Mouse (Mus musculus): ENCODE results near the gene Cdk9. TPM values are rescaled to one million over a fixed set of nuclear protein-coding genes. Genes with fewer than 3 reads are reported as not detected.

The Cdk9 gene
- polyA plus RNA-seq, 1 experiment from 2014 or later: 83.8 TPM

GRCm38 (mm10) chr2:32718761-32719160, 5.9 kb upstream of the Cdk9 start:
- H3K27ac ChIP-seq (ENCODE audit: low read depth): no peak overlapping the region
- no peak overlapping the region for H3K9ac ChIP-seq (ENCODE audit: low read length)
- no peak for DNase-seq (ENCODE audit: low spot score)
- no peaks in the 10 kb centered on the region for H3K27me3 ChIP-seq (replicated peaks; ENCODE audit: control insufficient read depth, insufficient read depth, low read length)
- H3K4me2 ChIP-seq (ENCODE audit: low read length): no peak overlapping the region
- 48% methylated on average over 9 of the region's 9 CpGs for WGBS
- no peaks in the 10 kb centered on the region for H3K9me3 ChIP-seq (ENCODE audit: control insufficient read depth, low read length)
- H3K36me3 ChIP-seq (ENCODE audit: control insufficient read depth, insufficient read depth, low read length): no peaks in the 10 kb centered on the region
- peaks cover 31% of the 10 kb centered on the region for H3K4me1 ChIP-seq (replicated peaks; ENCODE audit: control insufficient read depth, insufficient read depth, low read length)
- no peak; the same call in 1 of the 2 replicates for ATAC-seq (replicated peaks; ENCODE audit: low FRiP score, low TSS enrichment, low read depth)
- H3K4me3 ChIP-seq (ENCODE audit: low read depth, low read length): no peak overlapping the region

DNA sequence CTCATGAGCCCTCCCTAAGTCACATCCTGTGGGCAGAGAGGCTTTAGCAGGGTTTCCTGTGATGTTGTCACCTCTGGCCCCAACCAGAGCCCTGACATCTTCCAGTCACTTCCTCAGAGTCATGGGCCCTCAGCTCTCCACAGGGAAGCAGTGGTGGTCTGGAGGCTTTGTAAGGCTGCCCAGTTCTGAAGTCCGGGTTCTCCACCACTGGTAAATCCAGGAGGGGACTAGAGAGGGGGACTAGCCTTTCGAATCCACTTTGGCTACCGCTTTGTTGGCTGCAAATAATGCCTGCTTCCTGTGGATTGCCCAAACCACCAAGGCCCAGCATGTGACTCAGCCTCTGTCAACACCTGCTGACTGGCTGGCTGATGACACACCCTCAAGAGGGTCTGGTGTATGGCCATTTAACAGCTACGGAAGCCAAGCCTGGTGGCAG, 2.1 kb upstream of the Cdk9 start:
- H3K4me2 ChIP-seq (ENCODE audit: low read length): no peak overlapping the region
- no peaks in the 10 kb centered on the region for H3K9me3 ChIP-seq (ENCODE audit: control insufficient read depth, low read length)
- 39% methylated on average over 4 of the region's 4 CpGs for WGBS
- peaks cover 12% of the 10 kb centered on the region for H3K36me3 ChIP-seq (ENCODE audit: control insufficient read depth, insufficient read depth, low read length)
- DNase-seq (ENCODE audit: low spot score) (no peak), ATAC-seq (replicated peaks; ENCODE audit: low FRiP score, low TSS enrichment, low read depth) (no peak)
- H3K4me3 ChIP-seq (ENCODE audit: low read depth, low read length): no peak overlapping the region
- H3K4me1 ChIP-seq (replicated peaks; ENCODE audit: control insufficient read depth, insufficient read depth, low read length): peaks cover 23% of the 10 kb centered on the region
- no peaks in the 10 kb centered on the region for H3K27me3 ChIP-seq (replicated peaks; ENCODE audit: control insufficient read depth, insufficient read depth, low read length)
- H3K27ac ChIP-seq (ENCODE audit: low read depth): peak overlapping the region; percentile 60; the same call in 1 of the 2 replicates
- no peak overlapping the region for H3K9ac ChIP-seq (ENCODE audit: low read length)

DNA sequence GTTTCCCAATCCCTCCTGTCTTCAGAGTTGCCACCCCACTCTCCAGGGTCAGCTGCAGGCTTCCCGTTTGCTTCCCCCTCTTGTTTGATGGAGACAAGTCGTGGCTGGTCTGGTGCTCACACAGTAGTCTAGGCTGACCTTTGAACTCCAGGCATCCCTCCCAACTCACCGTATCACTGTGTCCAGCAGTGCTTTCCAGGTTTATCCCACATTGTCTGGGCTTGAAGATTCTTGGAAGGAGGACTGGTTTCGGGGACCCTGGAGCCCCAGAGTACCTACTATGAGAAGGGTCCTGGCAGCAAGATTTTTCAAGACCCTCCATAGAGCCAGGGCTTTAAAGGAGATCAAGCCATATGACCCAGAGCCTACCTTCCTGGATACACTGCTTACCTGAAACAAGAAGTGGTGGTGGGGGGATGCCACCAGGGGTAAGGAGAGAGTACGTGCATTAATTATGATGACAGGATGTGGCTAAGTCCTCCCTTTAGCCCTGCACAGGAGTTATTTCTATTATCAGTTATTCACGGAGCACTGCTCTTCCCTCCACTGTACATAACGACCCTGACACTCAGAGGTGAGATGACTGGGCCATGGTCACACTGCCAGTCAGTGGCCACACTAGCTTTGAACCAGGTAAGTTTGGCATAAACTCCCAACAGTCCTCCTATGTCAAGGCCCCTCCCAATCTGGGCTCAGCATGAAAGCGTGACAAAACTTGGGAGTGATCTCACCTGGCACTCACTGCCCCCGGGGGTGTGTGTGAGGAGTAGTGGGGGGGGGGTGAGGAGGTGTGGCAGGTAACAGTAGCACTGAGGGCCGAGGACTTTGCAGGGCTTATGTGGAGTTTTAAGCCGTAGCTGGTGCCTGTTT, 1.5 kb upstream of the Cdk9 start:
- Histone ChIP-seq H3K27ac (ENCODE audit: low read depth) (peak overlapping the region; percentile 94; the same call in 1 of the 2 replicates), H3K4me2 (ENCODE audit: low read length) (peak overlapping the region; percentile 53; the same call in 1 of the 2 replicates), H3K36me3 (ENCODE audit: control insufficient read depth, insufficient read depth, low read length) (peaks cover 18% of the 10 kb centered on the region), H3K4me1 (replicated peaks; ENCODE audit: control insufficient read depth, insufficient read depth, low read length) (peaks cover 23% of the 10 kb centered on the region), H3K4me3 (ENCODE audit: low read depth, low read length) (0 out of 2 replicates have a peak overlapping the region, but pooled peaks have one; percentile 92), H3K9me3 (ENCODE audit: control insufficient read depth, low read length) (no peaks in the 10 kb centered on the region), H3K27me3 (replicated peaks; ENCODE audit: control insufficient read depth, insufficient read depth, low read length) (no peaks in the 10 kb centered on the region), H3K9ac (ENCODE audit: low read length) (no peak overlapping the region)
- ATAC-seq (replicated peaks; ENCODE audit: low FRiP score, low TSS enrichment, low read depth) (no peak), DNase-seq (ENCODE audit: low spot score) (no peak)
- 47% methylated on average over 11 of the region's 11 CpGs for WGBS

GRCm38 (mm10) chr2:32712586-32712933, 316 bp downstream of the Cdk9 start:
- Histone ChIP-seq H3K4me1 (replicated peaks; ENCODE audit: control insufficient read depth, insufficient read depth, low read length) (peaks cover 23% of the 10 kb centered on the region), H3K9ac (ENCODE audit: low read length) (peak overlapping the region; percentile 68), H3K4me2 (ENCODE audit: low read length) (peak overlapping the region; percentile 54), H3K27ac (ENCODE audit: low read depth) (peak overlapping the region; percentile 94), H3K36me3 (ENCODE audit: control insufficient read depth, insufficient read depth, low read length) (peaks cover 36% of the 10 kb centered on the region), H3K4me3 (ENCODE audit: low read depth, low read length) (peak overlapping the region; percentile 92), H3K9me3 (ENCODE audit: control insufficient read depth, low read length) (no peaks in the 10 kb centered on the region), H3K27me3 (replicated peaks; ENCODE audit: control insufficient read depth, insufficient read depth, low read length) (no peaks in the 10 kb centered on the region)
- WGBS: under 1% methylated on average over 32 of the region's 44 CpGs
- ATAC-seq (replicated peaks; ENCODE audit: low FRiP score, low TSS enrichment, low read depth) (peak; percentile 87), DNase-seq (ENCODE audit: low spot score) (peak; percentile 97)

GRCm38 (mm10) chr2:32712108-32712551, 746 bp downstream of the Cdk9 start:
- Histone ChIP-seq H3K4me3 (ENCODE audit: low read depth, low read length) (peak overlapping the region; percentile 92), H3K4me2 (ENCODE audit: low read length) (peak overlapping the region; percentile 54), H3K36me3 (ENCODE audit: control insufficient read depth, insufficient read depth, low read length) (peaks cover 41% of the 10 kb centered on the region), H3K9ac (ENCODE audit: low read length) (peak overlapping the region; percentile 68), H3K27ac (ENCODE audit: low read depth) (peak overlapping the region; percentile 94), H3K27me3 (replicated peaks; ENCODE audit: control insufficient read depth, insufficient read depth, low read length) (no peaks in the 10 kb centered on the region), H3K4me1 (replicated peaks; ENCODE audit: control insufficient read depth, insufficient read depth, low read length) (peaks cover 23% of the 10 kb centered on the region), H3K9me3 (ENCODE audit: control insufficient read depth, low read length) (no peaks in the 10 kb centered on the region)
- under 1% methylated on average over 41 of the region's 41 CpGs for WGBS
- DNase-seq (ENCODE audit: low spot score) (peak; percentile 79), ATAC-seq (replicated peaks; ENCODE audit: low FRiP score, low TSS enrichment, low read depth) (peak; percentile 29)

GRCm38 (mm10) chr2:32711301-32712056, 1.4 kb downstream of the Cdk9 start:
- ATAC-seq (replicated peaks; ENCODE audit: low FRiP score, low TSS enrichment, low read depth): no peak
- Histone ChIP-seq H3K27ac (ENCODE audit: low read depth) (peak overlapping the region; percentile 94; the same call in 1 of the 2 replicates), H3K4me2 (ENCODE audit: low read length) (peak overlapping the region; percentile 54), H3K4me3 (ENCODE audit: low read depth, low read length) (peak overlapping the region; percentile 92), H3K9me3 (ENCODE audit: control insufficient read depth, low read length) (no peaks in the 10 kb centered on the region), H3K36me3 (ENCODE audit: control insufficient read depth, insufficient read depth, low read length) (peaks cover 47% of the 10 kb centered on the region), H3K9ac (ENCODE audit: low read length) (peak overlapping the region; percentile 68), H3K4me1 (replicated peaks; ENCODE audit: control insufficient read depth, insufficient read depth, low read length) (peaks cover 23% of the 10 kb centered on the region), H3K27me3 (replicated peaks; ENCODE audit: control insufficient read depth, insufficient read depth, low read length) (no peaks in the 10 kb centered on the region)
- DNase-seq (ENCODE audit: low spot score): no peak
- 24% methylated on average over 9 of the region's 9 CpGs for WGBS

DNA sequence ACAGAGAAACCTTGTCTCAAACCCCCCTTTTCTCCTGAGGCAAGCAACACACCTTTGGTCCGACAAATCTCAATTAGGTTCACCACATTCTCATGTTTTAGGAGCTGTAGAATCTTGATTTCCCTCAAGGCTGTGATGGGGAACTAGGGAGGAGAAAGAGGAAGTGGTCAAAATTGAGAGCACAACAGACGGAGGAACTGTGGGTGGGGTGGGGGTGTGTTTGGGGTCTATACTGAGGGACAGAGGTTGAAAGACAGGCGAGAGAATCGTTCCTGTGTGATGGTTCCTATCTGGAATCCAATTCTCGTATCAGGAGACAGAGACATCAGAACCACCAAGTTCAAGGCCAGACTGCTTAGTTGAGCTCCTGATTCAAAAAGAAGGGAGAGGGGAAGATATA, 2.5 kb downstream of the Cdk9 start:
- WGBS: 85% methylated on average over 5 of the region's 5 CpGs
- DNase-seq (ENCODE audit: low spot score) (no peak), ATAC-seq (replicated peaks; ENCODE audit: low FRiP score, low TSS enrichment, low read depth) (no peak)
- Histone ChIP-seq H3K4me3 (ENCODE audit: low read depth, low read length) (no peak overlapping the region), H3K36me3 (ENCODE audit: control insufficient read depth, insufficient read depth, low read length) (peaks cover 58% of the 10 kb centered on the region), H3K9ac (ENCODE audit: low read length) (no peak overlapping the region), H3K9me3 (ENCODE audit: control insufficient read depth, low read length) (no peaks in the 10 kb centered on the region), H3K27me3 (replicated peaks; ENCODE audit: control insufficient read depth, insufficient read depth, low read length) (no peaks in the 10 kb centered on the region), H3K27ac (ENCODE audit: low read depth) (no peak overlapping the region), H3K4me2 (ENCODE audit: low read length) (no peak overlapping the region), H3K4me1 (replicated peaks; ENCODE audit: control insufficient read depth, insufficient read depth, low read length) (peaks cover 23% of the 10 kb centered on the region)

DNA sequence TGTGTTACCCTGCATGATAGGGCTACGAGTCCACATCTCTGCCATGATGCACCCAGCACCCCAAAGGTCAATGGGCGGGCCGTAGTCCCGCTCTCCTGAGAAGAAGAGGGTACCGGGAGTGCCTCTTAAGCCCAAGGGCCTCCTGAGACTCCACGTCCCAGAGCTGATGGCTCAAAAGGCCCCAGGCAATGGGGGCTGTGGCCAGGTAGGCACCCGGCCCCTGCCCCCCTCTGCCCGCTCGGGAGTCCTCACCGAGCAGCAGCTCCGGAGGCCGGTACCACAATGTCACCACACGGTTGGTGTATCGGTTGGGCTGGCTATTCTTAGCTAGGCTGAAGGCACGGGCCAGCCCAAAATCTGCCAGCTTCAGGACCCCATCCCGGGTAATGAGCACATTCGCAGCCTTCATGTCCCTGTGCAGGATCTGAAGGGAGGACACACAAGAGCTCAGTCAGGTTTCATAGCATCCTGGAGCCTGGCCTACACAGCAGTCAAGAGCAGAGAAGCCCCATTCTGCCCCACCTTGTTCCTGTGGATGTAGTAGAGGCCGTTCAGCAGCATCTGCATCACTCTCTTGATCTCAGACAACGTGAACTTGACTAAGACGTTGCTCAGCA, 3.2 kb downstream of the Cdk9 start:
- 93% methylated on average over 20 of the region's 20 CpGs for WGBS
- peaks cover 66% of the 10 kb centered on the region for H3K36me3 ChIP-seq (ENCODE audit: control insufficient read depth, insufficient read depth, low read length)

More for the DNA sequence above, 3.2 kb downstream of the Cdk9 start:
- no peak overlapping the region for H3K4me2 ChIP-seq (ENCODE audit: low read length)
- H3K9me3 ChIP-seq (ENCODE audit: control insufficient read depth, low read length): no peaks in the 10 kb centered on the region
- no peak overlapping the region for H3K27ac ChIP-seq (ENCODE audit: low read depth)
- peaks cover 17% of the 10 kb centered on the region for H3K4me1 ChIP-seq (replicated peaks; ENCODE audit: control insufficient read depth, insufficient read depth, low read length)
- no peak overlapping the region for H3K4me3 ChIP-seq (ENCODE audit: low read depth, low read length)
- no peaks in the 10 kb centered on the region for H3K27me3 ChIP-seq (replicated peaks; ENCODE audit: control insufficient read depth, insufficient read depth, low read length)
- ATAC-seq (replicated peaks; ENCODE audit: low FRiP score, low TSS enrichment, low read depth) (no peak), DNase-seq (ENCODE audit: low spot score) (no peak)
- H3K9ac ChIP-seq (ENCODE audit: low read length): no peak overlapping the region
